Mouse (Mus musculus) thymus, postnatal 36 days (tissue): ENCODE results near the gene Fcgrt.
"Not testable (repeated sequence)": the region's sequence is repeated elsewhere in the genome, so short reads cannot be mapped to it uniquely, and the experiment has no call there.

ENCODE experiments used
- DNase-seq, 2 experiments: peaks; one replicate each; pipeline ENCODE4 v3.0.0; 2022; ENCODE audit warnings: mixed read lengths in 2 of 2

Gene Fcgrt

GRCm38 (mm10) chr7:45103652-45104180, at the start of gene Fcgrt:
TSS of gene Fcgrt (minus strand) at chr7:45103851.
- DNase-seq: no peak

- not testable (repeated sequence) for DNase-seq
Measured at GRCm38 (mm10) chr7:45153052-45153451, 49.4 kb upstream of the Fcgrt start.

GRCm38 (mm10) chr7:45151303-45151702, 47.7 kb upstream of the Fcgrt start:
- DNase-seq: no peak

GRCm38 (mm10) chr7:45150321-45150720, 46.7 kb upstream of the Fcgrt start:
- DNase-seq: no peak

- DNase-seq: no peak
Measured at GRCm38 (mm10) chr7:45149545-45149944, 45.9 kb upstream of the Fcgrt start.

GRCm38 (mm10) chr7:45148534-45149098, 45.0 kb upstream of the Fcgrt start:
- DNase-seq: no peak

- no peak for DNase-seq
Measured at GRCm38 (mm10) chr7:45147899-45148298, 44.2 kb upstream of the Fcgrt start.

- no peak for DNase-seq
Measured at GRCm38 (mm10) chr7:45147267-45147666, 43.6 kb upstream of the Fcgrt start.

GRCm38 (mm10) chr7:45145460-45145859, 41.8 kb upstream of the Fcgrt start:
- DNase-seq: no peak

- no peak for DNase-seq
Measured at GRCm38 (mm10) chr7:45144368-45145174, 40.9 kb upstream of the Fcgrt start.

GRCm38 (mm10) chr7:45141914-45142313, 38.3 kb upstream of the Fcgrt start:
- DNase-seq: no peak

- peak; percentile 39 to 69 for DNase-seq
Measured at GRCm38 (mm10) chr7:45141319-45141718, 37.7 kb upstream of the Fcgrt start.

GRCm38 (mm10) chr7:45139904-45140723, 36.5 kb upstream of the Fcgrt start:
- DNase-seq: no peak

- DNase-seq: no peak
Measured at GRCm38 (mm10) chr7:45138403-45138802, 34.8 kb upstream of the Fcgrt start.

GRCm38 (mm10) chr7:45137171-45138006, 33.7 kb upstream of the Fcgrt start:
- peak; percentile 40 to 59 for DNase-seq

GRCm38 (mm10) chr7:45135993-45136567, 32.4 kb upstream of the Fcgrt start, which contains the start of the genes Gm45713 and Flt3l:
TSS of gene Gm45713 (minus strand) at chr7:45136231.
TSS of gene Flt3l (minus strand) at chr7:45136432.
- DNase-seq: peak; percentile 91

- no peak for DNase-seq
Measured at GRCm38 (mm10) chr7:45135370-45135769, 31.7 kb upstream of the Fcgrt start.

- DNase-seq: peak; percentile 40 to 64
Measured at GRCm38 (mm10) chr7:45134544-45135026, 30.9 kb upstream of the Fcgrt start.

GRCm38 (mm10) chr7:45133446-45134159, 30.0 kb upstream of the Fcgrt start:
- DNase-seq: no peak

GRCm38 (mm10) chr7:45131850-45132249, 28.2 kb upstream of the Fcgrt start:
- DNase-seq: no peak
